Mouse (Mus musculus) thymus, adult 18-20 months (tissue): ENCODE results near the gene Hes2.

Experiments
- DNase-seq, 2 experiments: peaks; one replicate each; pipeline ENCODE4 v3.0.0; 2022; ENCODE audit warnings: mixed read lengths in 2 of 2

The Hes2 gene

GRCm38 (mm10) chr4:152131809-152132771 is 26.6 kb upstream of the Hes2 start:
- DNase-seq, result no peak

GRCm38 (mm10) chr4:152132772-152133169 is 25.9 kb upstream of the Hes2 start:
- DNase-seq, result no peak

GRCm38 (mm10) chr4:152133213-152133612 is 25.5 kb upstream of the Hes2 start:
- DNase-seq, result no peak

- peak in 1 of 2 experiments; percentile 47 for DNase-seq
Measured at GRCm38 (mm10) chr4:152134507-152134906, 24.2 kb upstream of the Hes2 start.

GRCm38 (mm10) chr4:152135363-152135762 is 23.3 kb upstream of the Hes2 start:
- no peak for DNase-seq

- no peak for DNase-seq
Measured at GRCm38 (mm10) chr4:152136112-152136875, 22.4 kb upstream of the Hes2 start.

- no peak for DNase-seq
Measured at GRCm38 (mm10) chr4:152136876-152137250, 21.8 kb upstream of the Hes2 start.

- DNase-seq, result peak; percentile 62
Measured at GRCm38 (mm10) chr4:152138497-152139260, 20.0 kb upstream of the Hes2 start.

GRCm38 (mm10) chr4:152140441-152140840 is 18.2 kb upstream of the Hes2 start:
- no peak for DNase-seq

GRCm38 (mm10) chr4:152141521-152142135 is 17.0 kb upstream of the Hes2 start:
- no peak for DNase-seq

- DNase-seq, result no peak
Measured at GRCm38 (mm10) chr4:152143632-152144031, 15.0 kb upstream of the Hes2 start.

- DNase-seq, result no peak
Measured at GRCm38 (mm10) chr4:152145473-152145872, 13.2 kb upstream of the Hes2 start.

GRCm38 (mm10) chr4:152146033-152146827 is 12.4 kb upstream of the Hes2 start:
- no peak for DNase-seq

GRCm38 (mm10) chr4:152150546-152150945 is 8.1 kb upstream of the Hes2 start:
- no peak for DNase-seq

GRCm38 (mm10) chr4:152151451-152151965 is 7.2 kb upstream of the Hes2 start:
- DNase-seq, result no peak

GRCm38 (mm10) chr4:152151966-152152544 is 6.6 kb upstream of the Hes2 start, which contains the start of gene Espn:
Gene Espn, minus strand, starts transcription at chr4:152152371.
- peak in 1 of 2 experiments; percentile 35 for DNase-seq

GRCm38 (mm10) chr4:152153771-152154177 is 4.9 kb upstream of the Hes2 start:
- DNase-seq, result peak; percentile 80 to 84

- DNase-seq, result no peak
Measured at GRCm38 (mm10) chr4:152155019-152155418, 3.6 kb upstream of the Hes2 start.

- no peak for DNase-seq
Measured at GRCm38 (mm10) chr4:152157779-152158584, 685 bp upstream of the Hes2 start.

- DNase-seq, result no peak
Measured at GRCm38 (mm10) chr4:152159285-152159678, 615 bp downstream of the Hes2 start.
